Mouse (Mus musculus) liver, embryonic 16.5 days (tissue): ENCODE results near the gene Gm1123. TPM values are rescaled to one million over a fixed set of nuclear protein-coding genes. Genes with fewer than 3 reads are reported as not detected.

Experiments
- ATAC-seq: fragments of 200-750 bp; cut with Nextera tagmentation; 2 replicates; pipeline ENCODE4 v1.8.0; 2017; ENCODE audit warnings: low read depth, mild to moderate bottlenecking, moderate number of reproducible peaks, moderate library complexity
- H3K27ac ChIP-seq: fragments of 300-500 bp; sonication (generic); 2 replicates; pipeline ENCODE4 v1.5.1; 2014; ENCODE audit warnings: mild to moderate bottlenecking, low read length
- H3K27me3 ChIP-seq: fragments of 300-500 bp; sonication (generic); 2 replicates; pipeline ENCODE4 v1.6.1; 2014; ENCODE audit warnings: low read depth, low read length, mixed read lengths; ENCODE audit not compliant: control insufficient read depth, insufficient read depth
- H3K36me3 ChIP-seq: fragments of 300-500 bp; sonication (generic); 2 replicates; pipeline ENCODE4 v1.6.1; 2014; ENCODE audit warnings: mild to moderate bottlenecking; ENCODE audit not compliant: control insufficient read depth, insufficient read depth
- H3K4me1 ChIP-seq: fragments of 300-500 bp; sonication (generic); 2 replicates; pipeline ENCODE4 v1.6.1; 2014; ENCODE audit warnings: low read depth, low read length, mixed read lengths; ENCODE audit not compliant: control insufficient read depth
- H3K4me2 ChIP-seq: fragments of 300-500 bp; sonication (generic); 2 replicates; pipeline ENCODE4 v1.6.1; 2014; ENCODE audit warnings: low read depth, low read length, mixed read lengths
- H3K4me3 ChIP-seq: fragments of 300-500 bp; sonication (generic); 2 replicates; pipeline ENCODE4 v1.5.1; 2014; ENCODE audit warnings: low read depth, mild to moderate bottlenecking, low read length
- H3K9ac ChIP-seq: fragments of 300-500 bp; sonication (generic); 2 replicates; pipeline ENCODE4 v1.6.1; 2014; ENCODE audit warnings: low read depth, low read length
- H3K9me3 ChIP-seq: fragments of 300-500 bp; sonication (generic); replicated peaks from 2 replicates; pipeline ENCODE4 v1.6.1; 2016; ENCODE audit warnings: low read length; ENCODE audit not compliant: control insufficient read depth
- WGBS: fragments of 180-500 bp; shearing (Covaris S2); extraction: QIAGEN DNeasy Blood & Tissue Kit; methylation state at CpG from one replicate; pipeline ENCODE4 v1.1.7; 2014; ENCODE audit not compliant: insufficient replicate concordance; 5-methylcytosine and 5-hydroxymethylcytosine counted together
- polyA plus RNA-seq: library from polyadenylated mRNA; unstranded; fragments of >200 nt; fragmentation: Nextera tagmentation; extraction: Ambion mirVana; gene quantifications from 2 replicates; pipeline ENCODE4 v1.2.1, GENCODE M21; 2015

The Gm1123 gene
- polyA plus RNA-seq, 1 experiment from 2014 or later, result 0.15 TPM

GRCm38 (mm10) chr9:98987131-98987530 lies 48.4 kb downstream of the Gm1123 start:
- no peak overlapping the region for H3K27ac ChIP-seq
- no peaks in the 10 kb centered on the region for H3K9me3 ChIP-seq
- WGBS, result 34% methylated on average over 9 of the region's 9 CpGs
- H3K4me1 ChIP-seq, result peaks cover 8% of the 10 kb centered on the region
- peaks cover 13% of the 10 kb centered on the region for H3K27me3 ChIP-seq
- ATAC-seq, result no peak
- H3K9ac ChIP-seq, result no peak overlapping the region
- H3K4me2 ChIP-seq, result peak overlapping the region; percentile 98
- peak overlapping the region; percentile 73 for H3K4me3 ChIP-seq
- no peaks in the 10 kb centered on the region for H3K36me3 ChIP-seq

- under 1% methylated on average over 50 of the region's 50 CpGs for WGBS
- ATAC-seq, result peak; percentile 7; the same call in 1 of the 2 replicates
These were observed 48.9 kb downstream of the Gm1123 start for GRCm38 (mm10) chr9:98986476-98987096.

GRCm38 (mm10) chr9:98985800-98986475 lies 49.6 kb downstream of the Gm1123 start, which contains the start of gene Faim:
Gene Faim, plus strand, starts transcription at chr9:98986373.
- no peaks in the 10 kb centered on the region for H3K9me3 ChIP-seq
- H3K36me3 ChIP-seq, result no peaks in the 10 kb centered on the region
- H3K9ac ChIP-seq, result peak within 1 kb of the TSS; percentile 74
- WGBS, result 2% methylated on average over 45 of the region's 45 CpGs
- H3K4me1 ChIP-seq, result peaks cover 8% of the 10 kb centered on the region
- no peak within 1 kb of the TSS for H3K27ac ChIP-seq
- peak within 1 kb of the TSS; percentile 98 for H3K4me2 ChIP-seq
- H3K4me3 ChIP-seq, result peak within 1 kb of the TSS; percentile 73
- H3K27me3 ChIP-seq, result peaks cover 13% of the 10 kb centered on the region
- peak; percentile 99 for ATAC-seq

More at GRCm38 (mm10) chr9:98986476-98987096, 48.9 kb downstream of the Gm1123 start:
- Histone ChIP-seq H3K4me2 (peak overlapping the region; percentile 98), H3K9ac (peak overlapping the region; percentile 74), H3K27ac (no peak overlapping the region), H3K9me3 (no peaks in the 10 kb centered on the region), H3K4me3 (peak overlapping the region; percentile 73), H3K4me1 (peaks cover 8% of the 10 kb centered on the region), H3K27me3 (peaks cover 13% of the 10 kb centered on the region), H3K36me3 (no peaks in the 10 kb centered on the region)

- Histone ChIP-seq H3K27ac (no peak overlapping the region), H3K4me1 (peaks cover 3% of the 10 kb centered on the region), H3K27me3 (peaks cover 43% of the 10 kb centered on the region), H3K4me2 (peak overlapping the region; percentile 57), H3K9ac (no peak overlapping the region), H3K36me3 (no peaks in the 10 kb centered on the region), H3K4me3 (peak overlapping the region; percentile 28), H3K9me3 (no peaks in the 10 kb centered on the region)
- WGBS, result 6% methylated on average over 29 of the region's 29 CpGs
- ATAC-seq, result 0 out of 2 replicates have a peak, but pooled peaks have one; percentile 43
These were observed 55.8 kb downstream of the Gm1123 start for GRCm38 (mm10) chr9:98979431-98980416.

GRCm38 (mm10) chr9:98976520-98976919 lies 59.0 kb downstream of the Gm1123 start:
- no peak overlapping the region for H3K4me2 ChIP-seq
- no peak overlapping the region for H3K27ac ChIP-seq
- peaks cover 3% of the 10 kb centered on the region for H3K4me1 ChIP-seq
- WGBS, result 19% methylated on average over 5 of the region's 5 CpGs
- H3K9me3 ChIP-seq, result no peaks in the 10 kb centered on the region
- H3K36me3 ChIP-seq, result no peaks in the 10 kb centered on the region
- no peak for ATAC-seq
- H3K9ac ChIP-seq, result no peak overlapping the region
- H3K4me3 ChIP-seq, result no peak overlapping the region
- peaks cover 58% of the 10 kb centered on the region for H3K27me3 ChIP-seq

DNA sequence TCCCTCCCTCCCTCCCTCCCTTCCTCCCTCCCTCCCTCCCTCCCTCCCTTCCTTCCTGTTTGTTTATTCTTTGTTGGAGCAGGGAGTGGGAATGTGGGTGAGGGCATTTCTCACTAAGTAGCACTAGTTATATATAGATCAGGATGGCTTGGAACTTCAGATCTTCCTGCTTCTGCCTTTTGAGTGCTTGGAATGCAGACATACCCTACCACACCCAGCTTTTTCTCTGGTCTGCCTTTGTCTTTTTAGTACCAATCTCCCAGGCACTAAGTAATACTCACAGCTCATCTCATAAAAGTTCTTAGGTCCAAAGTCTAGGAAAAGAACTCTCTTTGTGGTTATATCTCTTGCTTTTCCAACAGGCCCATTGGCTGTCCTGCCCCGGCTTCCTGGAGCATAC lies 59.4 kb downstream of the Gm1123 start:
- 47% methylated on average over 1 of the region's 1 CpGs for WGBS
- Histone ChIP-seq H3K4me3 (no peak overlapping the region), H3K27me3 (peaks cover 61% of the 10 kb centered on the region), H3K4me1 (peaks cover 3% of the 10 kb centered on the region), H3K9me3 (no peaks in the 10 kb centered on the region), H3K27ac (no peak overlapping the region), H3K9ac (no peak overlapping the region), H3K4me2 (no peak overlapping the region), H3K36me3 (no peaks in the 10 kb centered on the region)
- ATAC-seq, result no peak

DNA sequence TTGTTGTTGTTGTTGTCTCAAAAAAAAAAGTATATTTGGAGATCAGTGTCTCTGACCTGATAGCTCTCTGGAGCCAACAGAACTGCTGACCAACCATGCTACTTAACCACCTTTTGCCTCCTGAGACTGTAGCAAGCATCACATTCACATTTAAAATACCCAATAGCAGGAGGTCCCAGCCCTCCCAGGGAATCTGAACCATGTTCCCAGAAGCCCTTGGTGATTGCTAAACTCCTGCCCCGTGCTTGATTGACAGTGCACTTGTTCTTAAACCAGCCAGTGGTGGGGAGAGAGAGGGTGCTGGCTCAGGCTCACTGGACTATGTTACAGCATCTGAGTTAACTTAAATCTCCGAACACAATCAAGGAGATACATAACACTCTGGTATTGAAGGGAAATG lies 60.6 kb downstream of the Gm1123 start:
- no peak for ATAC-seq
- Histone ChIP-seq H3K4me1 (peaks cover 1% of the 10 kb centered on the region), H3K9ac (no peak overlapping the region), H3K9me3 (no peaks in the 10 kb centered on the region), H3K27ac (no peak overlapping the region), H3K27me3 (peaks cover 71% of the 10 kb centered on the region), H3K4me3 (no peak overlapping the region), H3K36me3 (no peaks in the 10 kb centered on the region), H3K4me2 (no peak overlapping the region)
- 23% methylated on average over 2 of the region's 2 CpGs for WGBS

- Histone ChIP-seq H3K9ac (no peak overlapping the region), H3K27ac (no peak overlapping the region), H3K9me3 (no peaks in the 10 kb centered on the region), H3K27me3 (peaks cover 67% of the 10 kb centered on the region), H3K4me3 (no peak overlapping the region), H3K4me2 (0 out of 2 replicates have a peak overlapping the region, but pooled peaks have one; percentile 46), H3K36me3 (no peaks in the 10 kb centered on the region), H3K4me1 (no peaks in the 10 kb centered on the region)
- 3% methylated on average over 7 of the region's 7 CpGs for WGBS
- no peak for ATAC-seq
These were observed 62.0 kb downstream of the Gm1123 start for GRCm38 (mm10) chr9:98973561-98973960.
